Mouse (Mus musculus) mammary gland, adult 2 months (tissue): Measurements from ENCODE around the gene Sprr1a. TPM values are rescaled to one million over a fixed set of nuclear protein-coding genes. Genes with fewer than 3 reads are reported as not detected.

Experiments used
- polyA plus RNA-seq: library from polyadenylated mRNA; depleted of rRNA; stranded (reverse); fragments of >200 nt; gene quantifications from 2 replicates; pipeline ENCODE4 v1.2.3, GENCODE M21; 2012; ENCODE audit warnings: low replicate concordance; rRNA removed

Sprr1a gene
- 24.1 and 25.4 TPM in 2 replicates for polyA plus RNA-seq

GRCm38 (mm10) chr3:92485863-92486262 lies at the start of gene Sprr1a:
Gene Sprr1a, minus strand, starts transcription at chr3:92485895.

DNA sequence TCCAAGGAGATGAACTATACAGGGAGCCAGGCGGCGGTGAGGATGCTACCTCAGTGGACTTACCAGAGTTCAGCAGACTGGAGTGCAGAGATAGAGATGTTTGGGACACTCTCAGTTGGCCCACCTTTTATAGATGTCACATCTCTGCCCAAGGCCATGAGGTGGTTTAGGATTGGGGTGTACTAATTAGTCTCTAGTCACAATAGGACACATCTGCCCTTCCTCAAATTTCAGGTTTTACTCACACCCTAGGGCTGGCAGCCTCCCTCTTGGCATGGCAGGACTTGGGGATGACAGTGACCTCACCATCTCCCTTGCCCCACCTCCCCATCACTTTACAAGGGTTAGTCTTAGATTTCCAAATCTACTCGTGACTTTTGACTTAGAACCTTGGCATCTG lies 48.7 kb upstream of the Sprr1a start, which contains the start of gene 2310046K23Rik:
TSS of gene 2310046K23Rik (minus strand) at position 101 of the 400 bp plus-strand sequence.

DNA sequence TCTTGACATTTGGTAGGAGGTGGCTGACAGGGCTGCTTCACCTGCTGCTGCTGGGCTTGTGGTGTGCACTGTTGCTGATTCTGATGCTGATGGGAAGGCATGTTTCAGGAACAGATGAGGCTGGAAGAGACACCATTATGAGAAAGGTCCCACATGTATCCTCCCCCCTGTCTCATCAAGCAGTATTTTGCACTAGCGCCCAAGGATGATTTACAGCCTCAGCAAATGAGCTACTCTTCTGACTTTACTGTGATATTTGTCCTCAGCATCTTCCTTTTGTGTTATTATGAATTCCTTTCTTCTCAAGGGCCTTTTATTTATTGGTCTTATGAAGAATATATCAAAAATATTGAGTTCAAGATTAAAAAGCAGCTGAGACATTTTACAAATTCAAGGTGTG lies 14.7 kb upstream of the Sprr1a start, which contains the start of gene Sprr4:
TSS of gene Sprr4 (minus strand) at position 101 of the 400 bp plus-strand sequence.

GRCm38 (mm10) chr3:92458620-92459019 lies 27.1 kb downstream of the Sprr1a start, which contains the start of gene Sprr3:
Gene Sprr3, minus strand, starts transcription at chr3:92458720.

GRCm38 (mm10) chr3:92438689-92439088 lies 47.0 kb downstream of the Sprr1a start, which contains the start of gene Sprr1b:
Gene Sprr1b, minus strand, starts transcription at chr3:92438789.

Other genes with a start within 250 kb of the Sprr1a start
- 0.43 and 0.94 TPM in 2 replicates for gene Sprr2a3, start 200.5 kb downstream of the Sprr1a start, polyA plus RNA-seq
- gene Sprr2b, start 169.3 kb downstream of the Sprr1a start, polyA plus RNA-seq, result not detected in 2 replicates
- gene Sprr2d, start 146.8 kb downstream of the Sprr1a start, polyA plus RNA-seq, result not detected in 2 replicates
- gene Sprr2e, start 133.8 kb downstream of the Sprr1a start, polyA plus RNA-seq, result not detected in 2 replicates
- not detected in 2 replicates for gene Sprr2f, start 120.7 kb downstream of the Sprr1a start, polyA plus RNA-seq
- gene Sprr2h, start 100.2 kb downstream of the Sprr1a start, polyA plus RNA-seq, result not detected in 2 replicates
- gene Sprr2i, start 77.9 kb downstream of the Sprr1a start, polyA plus RNA-seq, result not detected in 2 replicates
- not detected in 2 replicates for gene Sprr2j-ps, start 67.8 kb downstream of the Sprr1a start, polyA plus RNA-seq
- 13.6 and 17.5 TPM in 2 replicates for gene Gm9774, start 56.5 kb downstream of the Sprr1a start, polyA plus RNA-seq
- not detected in 2 replicates for gene Sprr2k, start 53.3 kb downstream of the Sprr1a start, polyA plus RNA-seq
- gene Sprr1b, start 47.1 kb downstream of the Sprr1a start, polyA plus RNA-seq, result not detected in 2 replicates
- not detected in 2 replicates for gene Sprr3, start 27.2 kb downstream of the Sprr1a start, polyA plus RNA-seq
- gene Sprr4, start 14.6 kb upstream of the Sprr1a start, polyA plus RNA-seq, result not detected in 2 replicates
- 5.7 TPM in 1 of 2 replicates, not detected in the other for gene 2310046K23Rik, start 48.6 kb upstream of the Sprr1a start, polyA plus RNA-seq
- gene Ivl, start 87.8 kb upstream of the Sprr1a start, polyA plus RNA-seq, result 1.4 TPM in 1 of 2 replicates, not detected in the other
- 0.24 TPM in 1 of 2 replicates, not detected in the other for gene Smcp, start 103.1 kb upstream of the Sprr1a start, polyA plus RNA-seq
- gene 2210017I01Rik, start 121.6 kb upstream of the Sprr1a start, polyA plus RNA-seq, result 0.20 TPM in 1 of 2 replicates, not detected in the other
- 0.66 and 1.3 TPM in 2 replicates for gene Lce6a, start 135.8 kb upstream of the Sprr1a start, polyA plus RNA-seq
- 0.86 and 4.6 TPM in 2 replicates for gene Lce1a1, start 162.4 kb upstream of the Sprr1a start, polyA plus RNA-seq
- 1.4 and 8.5 TPM in 2 replicates for gene Lce1b, start 171.0 kb upstream of the Sprr1a start, polyA plus RNA-seq
- gene Lce1a2, start 184.4 kb upstream of the Sprr1a start, polyA plus RNA-seq, result 0.92 and 8.4 TPM in 2 replicates
- gene Lce1c, start 193.4 kb upstream of the Sprr1a start, polyA plus RNA-seq, result 1.2 and 5.9 TPM in 2 replicates
- gene Lce1d, start 201.3 kb upstream of the Sprr1a start, polyA plus RNA-seq, result 0.31 and 3.0 TPM in 2 replicates
- gene Lce1e, start 223.2 kb upstream of the Sprr1a start, polyA plus RNA-seq, result 0.93 TPM in 1 of 2 replicates, not detected in the other
- gene Lce1f, start 234.5 kb upstream of the Sprr1a start, polyA plus RNA-seq, result 0.91 TPM in 1 of 2 replicates, not detected in the other